ENCODE assay signal across 8 mouse cellular contexts in the genomic region with DNA sequence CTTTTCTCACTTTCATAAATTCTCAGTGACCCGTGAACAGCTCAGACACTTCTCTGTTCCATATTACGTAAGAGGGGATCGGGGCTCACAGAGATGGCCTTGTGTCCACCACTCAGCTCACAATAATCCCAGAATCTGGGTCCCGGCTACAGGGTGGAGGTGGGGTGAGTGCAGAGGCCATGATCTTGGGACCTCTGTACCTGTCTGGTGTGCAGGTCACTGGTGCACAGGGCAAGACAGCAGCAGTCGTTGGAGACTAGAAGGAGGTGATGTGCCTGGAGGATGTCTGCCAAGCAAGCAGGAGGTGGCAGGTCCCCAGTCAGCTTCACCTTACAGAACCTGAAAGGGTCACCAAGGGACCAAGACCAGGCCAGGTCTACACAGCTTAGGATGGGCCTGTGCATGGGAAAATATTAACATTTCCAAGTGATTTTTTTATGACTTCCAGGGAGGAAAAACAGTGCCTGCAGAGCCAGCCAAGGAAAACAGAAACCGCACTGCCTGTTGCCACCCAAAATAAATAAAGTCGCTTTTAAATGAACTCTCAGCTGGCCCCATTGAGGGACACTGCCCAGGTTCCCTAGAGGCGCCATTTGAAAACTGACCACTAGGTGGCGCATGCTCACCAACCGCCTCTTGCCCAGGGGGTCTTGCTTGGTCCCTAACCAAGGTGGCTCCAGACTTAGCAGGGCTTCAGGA. TPM values are rescaled to one million over a fixed set of nuclear protein-coding genes. Genes with fewer than 3 reads are reported as not detected.
DNase-seq lines count a peak whose midpoint lies in the region; ATAC-seq and TF ChIP-seq lines count a peak whose summit lies in the region.

No protein-coding gene starts in this region.

- no peak overlapping the region for H3K9ac ChIP-seq in lung, embryonic 16.5 days (ENCODE audit: low read length)

- WGBS in forebrain, embryonic 10.5 days: 50% methylated on average over 10 of the region's 10 CpGs
- 38% methylated on average over 10 of the region's 10 CpGs for WGBS in lung, embryonic 16.5 days

- H3K36me3 ChIP-seq in forebrain, embryonic 10.5 days (replicated peaks): no peaks in the 10 kb centered on the region
- no peaks in the 10 kb centered on the region for H3K36me3 ChIP-seq in lung, embryonic 16.5 days (ENCODE audit: control insufficient read depth, insufficient read depth, low read length)
- no peaks in the 10 kb centered on the region for H3K36me3 ChIP-seq in splenic B cell, adult 2 months (ENCODE audit: control insufficient read depth, insufficient read depth, low read length, poor library complexity, severe bottlenecking)

- H3K27ac ChIP-seq in layer of hippocampus, adult 2 months: no peak overlapping the region
- H3K27ac ChIP-seq in forebrain, embryonic 10.5 days: no peak overlapping the region
- H3K27ac ChIP-seq in lung, embryonic 16.5 days (ENCODE audit: low read length): no peak overlapping the region

- H3K4me2 ChIP-seq in lung, embryonic 16.5 days (ENCODE audit: low read depth, low read length): no peak overlapping the region

- H3K4me1 ChIP-seq in forebrain, embryonic 10.5 days: no peaks in the 10 kb centered on the region
- H3K4me1 ChIP-seq in lung, embryonic 16.5 days (replicated peaks; ENCODE audit: control insufficient read depth, insufficient read depth, low read length): no peaks in the 10 kb centered on the region

- H3K4me3 ChIP-seq in layer of hippocampus, adult 2 months: no peak overlapping the region
- no peak overlapping the region for H3K4me3 ChIP-seq in forebrain, embryonic 10.5 days
- H3K4me3 ChIP-seq in lung, embryonic 16.5 days (ENCODE audit: low read length): no peak overlapping the region

- DNase-seq in layer of hippocampus, adult 2 months (ENCODE audit: low spot score in 2 of 2): no peak
- DNase-seq in layer of hippocampus, adult 8-10 months (ENCODE audit: low spot score in 2 of 2): no peak
- DNase-seq in R1 (ENCODE audit: low read depth, low spot score): peak; percentile 47
- DNase-seq in forebrain, embryonic 10.5 days (ENCODE audit: extremely low spot score, low spot score): peak; percentile 62
- DNase-seq in induced T-regulatory cell, adult 2 months (ENCODE audit: low read depth): peak; percentile 82
- DNase-seq in splenic B cell, adult 2 months (ENCODE audit: low read depth, low spot score): peak; percentile 75
- DNase-seq in cerebellum, adult 11 months: no peak

- TF ChIP-seq CTCF in layer of hippocampus, adult 2 months (conservative IDR thresholded peaks at IDR 0.05): peak; percentile 79

- H3K9me3 ChIP-seq in forebrain, embryonic 10.5 days: no peaks in the 10 kb centered on the region
- H3K9me3 ChIP-seq in lung, embryonic 16.5 days (ENCODE audit: control insufficient read depth, low read length): no peaks in the 10 kb centered on the region

- H3K27me3 ChIP-seq in forebrain, embryonic 10.5 days (ENCODE audit: poor library complexity, severe bottlenecking): no peaks in the 10 kb centered on the region
- no peaks in the 10 kb centered on the region for H3K27me3 ChIP-seq in lung, embryonic 16.5 days (ENCODE audit: control insufficient read depth, insufficient read depth, low read depth, low read length)
- no peaks in the 10 kb centered on the region for H3K27me3 ChIP-seq in splenic B cell, adult 2 months (ENCODE audit: control insufficient read depth, insufficient read depth, low read length, poor library complexity, severe bottlenecking)

- peak; percentile 56; the same call in 1 of the 2 replicates for ATAC-seq in lung, embryonic 16.5 days (ENCODE audit: low read depth)

RNA-seq across cellular contexts. Expression of a gene that starts 0.7 kb away (rescaled TPM):
- under 1 TPM in 1 of 2 experiments, not detected in 1; 0.28 TPM for total RNA-seq in layer of hippocampus, adult 2 months (2021)
- 1 to 10 TPM in 2 of 4 experiments, not detected in 2; 1.5 to 2.5 TPM for total RNA-seq in layer of hippocampus, adult 8-10 months (2022)
- polyA plus RNA-seq in forebrain, embryonic 10.5 days (2016; fragmentation: Nextera tagmentation; extraction: Ambion mirVana): not detected in 2 replicates
- polyA plus RNA-seq in lung, embryonic 16.5 days (2015; fragmentation: Nextera tagmentation; extraction: Ambion mirVana): 0.55 and 1.8 TPM in 2 replicates

RNA-seq across cellular contexts. Expression of a gene that starts 56.9 kb away (rescaled TPM):
- total RNA-seq in layer of hippocampus, adult 2 months (2021): 10 to 100 TPM; 20.4 to 24.0 TPM
- total RNA-seq in layer of hippocampus, adult 8-10 months (2022): 10 to 100 TPM; 15.0 to 37.8 (median 25.3) TPM
- polyA plus RNA-seq in forebrain, embryonic 10.5 days (2016; fragmentation: Nextera tagmentation; extraction: Ambion mirVana): 1.3 and 1.8 TPM in 2 replicates
- 7.0 and 7.5 TPM in 2 replicates for polyA plus RNA-seq in lung, embryonic 16.5 days (2015; fragmentation: Nextera tagmentation; extraction: Ambion mirVana)

Comparison
In these comparisons a context has a peak if more than half of its experiments do, and no peak if none do; other contexts are left out.
1. DNase-seq: peak in R1 (single experiment), forebrain, embryonic 10.5 days (single experiment), induced T-regulatory cell, adult 2 months (single experiment) and splenic B cell, adult 2 months (single experiment); none in layer of hippocampus, adult 2 months (0 of 2), layer of hippocampus, adult 8-10 months (0 of 2) and cerebellum, adult 11 months (single experiment).